Mouse (Mus musculus) stomach, postnatal 0 days (tissue): Measurements from ENCODE around the gene Etfbkmt.

Experiments
- CTCF ChIP-seq: IDR thresholded peaks from 2 replicates; pipeline ENCODE4 v1.5.1; 2016; ENCODE audit warnings: antibody characterized with exemption, low read depth, mild to moderate bottlenecking, moderate library complexity
- EP300 ChIP-seq: optimal IDR thresholded peaks from 2 replicates; pipeline ENCODE3; 2016; ENCODE audit warnings: antibody characterized with exemption

GRCm38 (mm10) chr6:149096233-149096632 lies 43.4 kb upstream of the Etfbkmt start:
- TF ChIP-seq CTCF (no peak), EP300 (no peak)
